Mouse (Mus musculus) adrenal gland, postnatal 10 days (tissue): Measurements from ENCODE around the gene Rasal1. TPM values are rescaled to one million over a fixed set of nuclear protein-coding genes. Genes with fewer than 3 reads are reported as not detected.

ENCODE experiments used
- DNase-seq: peaks from one replicate; pipeline ENCODE4 v3.0.0; 2021; ENCODE audit warnings: mixed read lengths
- long read RNA-seq, 2 experiments: library from polyadenylated mRNA; stranded (forward); transcript quantifications; one replicate each; pipeline ENCODE4 v2.0.0; 2021
- total RNA-seq, 2 experiments: library from RNA; stranded (reverse); gene quantifications; 2 replicates each; pipeline ENCODE4 v1.2.3; 2021

Gene Rasal1
- total RNA-seq: 1 to 10 TPM; 6.9 to 8.9 TPM
- long read RNA-seq, experiment 1, partial matches to known transcripts: 2 of 10 reads
- long read RNA-seq, experiment 1, other reads (novel, unspliced or antisense): 4 of 10 reads
- long read RNA-seq, experiment 2, partial matches to known transcripts: 5 of 10 reads
- long read RNA-seq, experiment 2, other reads (novel, unspliced or antisense): 2 of 10 reads

GRCm38 (mm10) chr5:120648569-120649373 is at the start of gene Rasal1:
Gene Rasal1, plus strand, starts transcription at chr5:120648812.
- DNase-seq: peak; percentile 82

GRCm38 (mm10) chr5:120599625-120600024 is 49.0 kb upstream of the Rasal1 start:
- DNase-seq: no peak

GRCm38 (mm10) chr5:120600946-120601668 is 47.5 kb upstream of the Rasal1 start:
- peak; percentile 56 for DNase-seq

- no peak for DNase-seq
Observed at GRCm38 (mm10) chr5:120602210-120602609, 46.4 kb upstream of the Rasal1 start.

GRCm38 (mm10) chr5:120603515-120603914 is 45.1 kb upstream of the Rasal1 start:
- DNase-seq: no peak

GRCm38 (mm10) chr5:120604839-120605238 is 43.8 kb upstream of the Rasal1 start:
- DNase-seq: peak; percentile 91

- no peak for DNase-seq
Observed at GRCm38 (mm10) chr5:120605241-120605661, 43.4 kb upstream of the Rasal1 start.

- peak; percentile 95 for DNase-seq
Observed at GRCm38 (mm10) chr5:120605688-120606087, 42.9 kb upstream of the Rasal1 start.

GRCm38 (mm10) chr5:120606590-120607200 is 41.9 kb upstream of the Rasal1 start:
- DNase-seq: no peak

- DNase-seq: no peak
Observed at GRCm38 (mm10) chr5:120607335-120607734, 41.3 kb upstream of the Rasal1 start.

- DNase-seq: no peak
Observed at GRCm38 (mm10) chr5:120609246-120609775, 39.3 kb upstream of the Rasal1 start.

GRCm38 (mm10) chr5:120610906-120611305 is 37.7 kb upstream of the Rasal1 start:
- no peak for DNase-seq

- no peak for DNase-seq
Observed at GRCm38 (mm10) chr5:120611416-120611815, 37.2 kb upstream of the Rasal1 start.

- peak; percentile 97 for DNase-seq
Observed at GRCm38 (mm10) chr5:120612442-120612821, 36.2 kb upstream of the Rasal1 start, which contains the start of the genes Rita1 and Ddx54. Gene Rita1, minus strand, starts transcription at chr5:120612589. Gene Ddx54, plus strand, starts transcription at chr5:120612739.

GRCm38 (mm10) chr5:120612822-120613604 is 35.6 kb upstream of the Rasal1 start:
- peak; percentile 99 for DNase-seq

- no peak for DNase-seq
Observed at GRCm38 (mm10) chr5:120615903-120616302, 32.7 kb upstream of the Rasal1 start.

GRCm38 (mm10) chr5:120618778-120619177 is 29.8 kb upstream of the Rasal1 start:
- no peak for DNase-seq

GRCm38 (mm10) chr5:120619201-120619600 is 29.4 kb upstream of the Rasal1 start:
- peak; percentile 77 for DNase-seq

GRCm38 (mm10) chr5:120620375-120621077 is 28.1 kb upstream of the Rasal1 start:
- peak; percentile 92 for DNase-seq

- no peak for DNase-seq
Observed at GRCm38 (mm10) chr5:120621078-120621765, 27.4 kb upstream of the Rasal1 start.
